Mouse (Mus musculus) colon, adult 2 months (tissue): Measurements from ENCODE around the gene Gm7714. TPM values are rescaled to one million over a fixed set of nuclear protein-coding genes. Genes with fewer than 3 reads are reported as not detected.

Source experiments
- polyA plus RNA-seq: library from polyadenylated mRNA; depleted of rRNA; stranded (reverse); fragments of >200 nt; gene quantifications from 2 replicates; pipeline ENCODE4 v1.2.3, GENCODE M21; 2012; rRNA removed

The Gm7714 gene
- polyA plus RNA-seq: not detected in 2 replicates

GRCm38 (mm10) chr5:88268619-88269018 is at the start of gene Gm7714:
Gene Gm7714, plus strand, starts transcription at chr5:88268919.

GRCm38 (mm10) chr5:88317012-88317411 is 48.3 kb downstream of the Gm7714 start, which contains the start of gene Prol1:
Gene Prol1, plus strand, starts transcription at chr5:88317312.

Other genes starting within 250 kb of the Gm7714 start
- not detected in 2 replicates for gene Smr2, start 182.4 kb upstream of the Gm7714 start, polyA plus RNA-seq
- gene Gm11116, start 157.4 kb upstream of the Gm7714 start, polyA plus RNA-seq: not detected in 2 replicates
- gene Gm11115, start 114.8 kb upstream of the Gm7714 start, polyA plus RNA-seq: not detected in 2 replicates
- gene Prol1, start 48.4 kb downstream of the Gm7714 start, polyA plus RNA-seq: not detected in 2 replicates
- not detected in 2 replicates for gene Amtn, start 107.2 kb downstream of the Gm7714 start, polyA plus RNA-seq
- gene Ambn, start 187.1 kb downstream of the Gm7714 start, polyA plus RNA-seq: not detected in 2 replicates
- not detected in 2 replicates for gene Enam, start 219.1 kb downstream of the Gm7714 start, polyA plus RNA-seq